Mouse (Mus musculus) Muller cell, postnatal 12 days (primary cell): ENCODE results near the gene Mospd1.
A peak's percentile ranks its signal among the peaks of the same experiment; 100 is the strongest.

Source experiments
- DNase-seq: peaks from one replicate; pipeline ENCODE4 v3.0.0-alpha.2; 2015; ENCODE audit errors: inconsistent ontology term

Mospd1 gene

GRCm38 (mm10) chrX:53370366-53370740 is at the start of gene Mospd1:
Gene Mospd1 (minus strand): TSS chrX:53370502.
- peak; percentile 92 for DNase-seq

- DNase-seq = no peak
These were observed 16.1 kb upstream of the Mospd1 start for GRCm38 (mm10) chrX:53386362-53386761.

GRCm38 (mm10) chrX:53383122-53383521 is 12.8 kb upstream of the Mospd1 start:
- DNase-seq = no peak

GRCm38 (mm10) chrX:53369534-53370365 is 552 bp downstream of the Mospd1 start:
- peak; percentile 0 for DNase-seq

- no peak for DNase-seq
These were observed 5.5 kb downstream of the Mospd1 start for GRCm38 (mm10) chrX:53364668-53365383.

GRCm38 (mm10) chrX:53348374-53348773 is 21.9 kb downstream of the Mospd1 start:
- DNase-seq = no peak

GRCm38 (mm10) chrX:53341531-53341930 is 28.8 kb downstream of the Mospd1 start:
- no peak for DNase-seq

- DNase-seq = no peak
These were observed 32.9 kb downstream of the Mospd1 start for GRCm38 (mm10) chrX:53337355-53337754.

- no peak for DNase-seq
These were observed 39.9 kb downstream of the Mospd1 start for GRCm38 (mm10) chrX:53330396-53330795.

- no peak for DNase-seq
These were observed 49.2 kb downstream of the Mospd1 start for GRCm38 (mm10) chrX:53321111-53321510.

GRCm38 (mm10) chrX:53320564-53320963 is 49.7 kb downstream of the Mospd1 start:
- DNase-seq = no peak
